In genomic region chr14:52118456-52118822, GRCm38 (mm10) we compare ENCODE assay signal across 8 mouse cellular contexts. TPM values are rescaled to one million over a fixed set of nuclear protein-coding genes. Genes with fewer than 3 reads are reported as not detected.
DNase-seq lines count a peak whose midpoint lies in the region; ATAC-seq and TF ChIP-seq lines count a peak whose summit lies in the region.

No protein-coding gene starts in this region.

- intact Hi-C loops in heart, adult 2 months (cut with DNase I) = no loop called here
- intact Hi-C loops in gastrocnemius, postnatal 14 days (cut with DNase I; ENCODE audit: low total_unique reads) = no loop called here

- peak; percentile 15; the same call in 1 of the 2 replicates for ATAC-seq in hindbrain, embryonic 13.5 days (ENCODE audit: low FRiP score)
- ATAC-seq in liver, postnatal 0 days = peak; percentile 14; the same call in 1 of the 2 replicates

- peak overlapping the region; percentile 88 for H3K4me2 ChIP-seq in hindbrain, embryonic 13.5 days
- peak overlapping the region; percentile 96 for H3K4me2 ChIP-seq in liver, postnatal 0 days (ENCODE audit: low read depth, low read length)

- H3K9ac ChIP-seq in heart, adult 2 months (ENCODE audit: low read depth, low read length) = no peak overlapping the region
- H3K9ac ChIP-seq in hindbrain, embryonic 13.5 days = peak overlapping the region; percentile 76; the same call in 1 of the 2 replicates
- peak overlapping the region; percentile 72; the same call in 1 of the 2 replicates for H3K9ac ChIP-seq in liver, postnatal 0 days (replicated peaks)

- H3K9me3 ChIP-seq in hindbrain, embryonic 13.5 days = no peaks in the 10 kb centered on the region
- no peaks in the 10 kb centered on the region for H3K9me3 ChIP-seq in liver, postnatal 0 days (ENCODE audit: low read length)

- H3K4me1 ChIP-seq in heart, adult 2 months (ENCODE audit: control insufficient read depth, insufficient read depth, low read length) = no peaks in the 10 kb centered on the region
- no peaks in the 10 kb centered on the region for H3K4me1 ChIP-seq in brown adipose tissue, adult 24 weeks (ENCODE audit: control insufficient read depth, insufficient read depth, insufficient read length, low read length)
- H3K4me1 ChIP-seq in hindbrain, embryonic 13.5 days (replicated peaks) = peaks cover 8% of the 10 kb centered on the region
- H3K4me1 ChIP-seq in liver, postnatal 0 days (ENCODE audit: insufficient read depth) = peaks cover 11% of the 10 kb centered on the region; the same call in 1 of the 2 replicates

- no peak for TF ChIP-seq POLR2A in heart, adult 2 months (IDR thresholded peaks at IDR 0.05; ENCODE audit: insufficient read depth, low read depth, low read length)

- WGBS in heart, adult 2 months = 12% methylated on average over 8 of the region's 8 CpGs
- 19% methylated on average over 8 of the region's 8 CpGs for WGBS in hindbrain, embryonic 13.5 days
- 22% methylated on average over 8 of the region's 8 CpGs for WGBS in liver, postnatal 0 days (ENCODE audit: insufficient replicate concordance)

- TF ChIP-seq EP300 in heart, adult 2 months (IDR thresholded peaks at IDR 0.05; ENCODE audit: insufficient read depth, low read depth, low read length) = no peak
- no peak for TF ChIP-seq EP300 in liver, postnatal 0 days (IDR thresholded peaks at IDR 0.05; ENCODE audit: low read depth)

- TF ChIP-seq CTCF in heart, adult 2 months (IDR thresholded peaks at IDR 0.05) = no peak
- TF ChIP-seq CTCF in liver, postnatal 0 days (IDR thresholded peaks at IDR 0.05; ENCODE audit: low read depth) = no peak

- H3K79me2 ChIP-seq in heart, adult 2 months (replicated peaks; ENCODE audit: control insufficient read depth, insufficient read depth, low read length) = no peaks in the 10 kb centered on the region

- no peak overlapping the region for H3K27ac ChIP-seq in heart, adult 2 months
- no peak overlapping the region for H3K27ac ChIP-seq in brown adipose tissue, adult 24 weeks (replicated peaks; ENCODE audit: low read depth, low read length)
- peak overlapping the region; percentile 86 for H3K27ac ChIP-seq in hindbrain, embryonic 13.5 days
- H3K27ac ChIP-seq in liver, postnatal 0 days (ENCODE audit: low read depth) = peak overlapping the region; percentile 86

- H3K27me3 ChIP-seq in heart, adult 2 months (ENCODE audit: control insufficient read depth, insufficient read depth, low read length) = no peaks in the 10 kb centered on the region
- peaks cover 12% of the 10 kb centered on the region; the same call in 1 of the 2 replicates for H3K27me3 ChIP-seq in hindbrain, embryonic 13.5 days
- no peaks in the 10 kb centered on the region for H3K27me3 ChIP-seq in liver, postnatal 0 days (ENCODE audit: insufficient read depth, low read length)

- DNase-seq in heart, adult 2 months = no peak
- no peak for DNase-seq in heart, adult 8-10 months (ENCODE audit: low spot score)
- DNase-seq in liver, postnatal 0 days = peak; percentile 50
- DNase-seq in spleen, postnatal 10 days (ENCODE audit: low spot score in 2 of 2) = no peak
- no peak for DNase-seq in gastrocnemius, postnatal 14 days
- DNase-seq in urinary bladder, postnatal 36 days (ENCODE audit: low spot score in 2 of 2) = no peak

- no peaks in the 10 kb centered on the region for H3K36me3 ChIP-seq in heart, adult 2 months (ENCODE audit: control insufficient read depth, insufficient read depth, low read length)
- no peaks in the 10 kb centered on the region for H3K36me3 ChIP-seq in hindbrain, embryonic 13.5 days
- H3K36me3 ChIP-seq in liver, postnatal 0 days (replicated peaks; ENCODE audit: insufficient read depth, low read length) = no peaks in the 10 kb centered on the region

- peak overlapping the region; percentile 60; the same call in 1 of the 2 replicates for H3K4me3 ChIP-seq in heart, adult 2 months
- H3K4me3 ChIP-seq in brown adipose tissue, adult 24 weeks (ENCODE audit: insufficient read depth, low read depth, low read length) = peak overlapping the region; percentile 67
- peak overlapping the region; percentile 59 for H3K4me3 ChIP-seq in hindbrain, embryonic 13.5 days
- peak overlapping the region; percentile 57 for H3K4me3 ChIP-seq in liver, postnatal 0 days (ENCODE audit: low read depth, low read length)

RNA-seq across cellular contexts. Expression of gene Rpgrip1, which starts 7.9 kb away (rescaled TPM):
- total RNA-seq in heart, adult 2 months (2021) = under 1 TPM; 0.16 to 0.23 TPM
- 0.59 and 0.98 TPM in 2 replicates for polyA plus RNA-seq in heart, adult 2 months (2012; rRNA removed)
- under 1 TPM in 3 of 4 experiments, not detected in 1; 0.31 to 0.41 (median 0.37) TPM for total RNA-seq in heart, adult 8-10 months (2022)
- polyA plus RNA-seq in brown adipose tissue, adult 24 weeks (2012; ENCODE audit: insufficient read depth, insufficient read length, missing spikeins) = 0.95 and 1.1 TPM in 2 replicates
- polyA plus RNA-seq in hindbrain, embryonic 13.5 days (2015; fragmentation: Nextera tagmentation; extraction: Ambion mirVana) = 51.5 and 54.6 TPM in 2 replicates
- polyA plus RNA-seq in liver, postnatal 0 days (2015; fragmentation: Nextera tagmentation; extraction: Ambion mirVana) = 23.9 and 30.7 TPM in 2 replicates
- under 1 TPM in 1 of 2 experiments, not detected in 1; 0.25 TPM for total RNA-seq in gastrocnemius, postnatal 14 days (2021)

RNA-seq across cellular contexts. Expression of gene Hnrnpc, which starts 14.6 kb away (rescaled TPM):
- total RNA-seq in heart, adult 2 months (2021) = 100 to 1,000 TPM; 137 to 147 TPM
- polyA plus RNA-seq in heart, adult 2 months (2012; rRNA removed) = 70.7 and 140 TPM in 2 replicates
- 100 to 1,000 TPM; 126 to 132 (median 128) TPM for total RNA-seq in heart, adult 8-10 months (2022)
- polyA plus RNA-seq in brown adipose tissue, adult 24 weeks (2012; ENCODE audit: insufficient read depth, insufficient read length, missing spikeins) = 127 and 150 TPM in 2 replicates
- polyA plus RNA-seq in hindbrain, embryonic 13.5 days (2015; fragmentation: Nextera tagmentation; extraction: Ambion mirVana) = 623 and 652 TPM in 2 replicates
- 124 and 129 TPM in 2 replicates for polyA plus RNA-seq in liver, postnatal 0 days (2015; fragmentation: Nextera tagmentation; extraction: Ambion mirVana)
- 10 to 100 TPM; 76.7 to 88.8 TPM for total RNA-seq in gastrocnemius, postnatal 14 days (2021)

Comparison
In these comparisons a context has a peak if more than half of its experiments do, and no peak if none do; other contexts are left out.
1. H3K27ac ChIP-seq: peak in hindbrain, embryonic 13.5 days (single experiment) and liver, postnatal 0 days (single experiment); none in heart, adult 2 months (single experiment) and brown adipose tissue, adult 24 weeks (single experiment).
2. RNA of gene Rpgrip1, which starts 7.9 kb away (polyA plus RNA-seq): 51.5 to 54.6 TPM in hindbrain, embryonic 13.5 days and 23.9 to 30.7 TPM in liver, postnatal 0 days; 0.59 to 0.98 TPM in heart, adult 2 months and 0.95 to 1.1 TPM in brown adipose tissue, adult 24 weeks; every median in the first group is over 10 times any median in the second.
3. Peak in every context shown above with its lines, with median percentiles within 50 percentile points of each other: H3K4me3 ChIP-seq.